Mouse (Mus musculus) 3134 (cell line): ENCODE measurements around the gene Vwa7.
"Not testable (repeated sequence)": the region's sequence is repeated elsewhere in the genome, so short reads cannot be mapped to it uniquely, and the experiment has no call there.

Experiments
- DNase-seq: peaks from one replicate; pipeline ENCODE4 v3.0.0-alpha.2; 2011; ENCODE audit warnings: low spot score; ENCODE audit not compliant: insufficient read length; ENCODE audit errors: extremely low read depth

Vwa7 gene

GRCm38 (mm10) chr17:35020551-35020950 is 4.2 kb downstream of the Vwa7 start:
- no peak for DNase-seq

- DNase-seq = peak; percentile 58
Observed at GRCm38 (mm10) chr17:35021163-35021808, 4.9 kb downstream of the Vwa7 start.

- DNase-seq = no peak
Observed at GRCm38 (mm10) chr17:35021842-35022477, 5.6 kb downstream of the Vwa7 start.

DNA sequence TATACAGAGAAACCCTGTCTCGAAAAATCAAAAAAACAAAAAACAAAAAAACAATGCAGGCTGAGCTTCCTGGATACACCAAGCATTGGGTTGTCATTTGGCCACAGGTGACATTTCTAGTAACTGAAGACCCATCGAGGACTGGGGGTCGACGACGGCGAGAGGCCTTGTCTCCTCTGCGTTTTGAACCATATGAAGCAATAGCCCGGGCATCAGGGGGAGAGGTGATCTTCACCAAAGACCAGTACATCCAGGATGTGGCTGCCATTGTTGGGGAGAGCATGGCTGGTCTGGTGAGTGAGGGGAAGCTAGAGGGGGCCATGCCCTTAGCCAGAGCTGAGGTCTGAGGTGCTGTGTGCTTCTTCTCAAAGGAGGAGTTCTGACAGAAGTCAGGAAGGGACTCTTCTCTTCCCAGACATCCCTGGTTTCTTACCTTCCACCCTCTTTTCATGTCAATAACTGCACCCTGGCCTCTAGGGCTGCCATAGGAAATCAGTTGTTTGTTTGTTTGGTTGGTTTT is 6.2 kb downstream of the Vwa7 start:
- DNase-seq = no peak

GRCm38 (mm10) chr17:35023221-35023620 is 6.8 kb downstream of the Vwa7 start:
- no peak for DNase-seq

- no peak for DNase-seq
Observed at GRCm38 (mm10) chr17:35023756-35024155, 7.4 kb downstream of the Vwa7 start.

GRCm38 (mm10) chr17:35024261-35024660 is 7.9 kb downstream of the Vwa7 start:
- no peak for DNase-seq

DNA sequence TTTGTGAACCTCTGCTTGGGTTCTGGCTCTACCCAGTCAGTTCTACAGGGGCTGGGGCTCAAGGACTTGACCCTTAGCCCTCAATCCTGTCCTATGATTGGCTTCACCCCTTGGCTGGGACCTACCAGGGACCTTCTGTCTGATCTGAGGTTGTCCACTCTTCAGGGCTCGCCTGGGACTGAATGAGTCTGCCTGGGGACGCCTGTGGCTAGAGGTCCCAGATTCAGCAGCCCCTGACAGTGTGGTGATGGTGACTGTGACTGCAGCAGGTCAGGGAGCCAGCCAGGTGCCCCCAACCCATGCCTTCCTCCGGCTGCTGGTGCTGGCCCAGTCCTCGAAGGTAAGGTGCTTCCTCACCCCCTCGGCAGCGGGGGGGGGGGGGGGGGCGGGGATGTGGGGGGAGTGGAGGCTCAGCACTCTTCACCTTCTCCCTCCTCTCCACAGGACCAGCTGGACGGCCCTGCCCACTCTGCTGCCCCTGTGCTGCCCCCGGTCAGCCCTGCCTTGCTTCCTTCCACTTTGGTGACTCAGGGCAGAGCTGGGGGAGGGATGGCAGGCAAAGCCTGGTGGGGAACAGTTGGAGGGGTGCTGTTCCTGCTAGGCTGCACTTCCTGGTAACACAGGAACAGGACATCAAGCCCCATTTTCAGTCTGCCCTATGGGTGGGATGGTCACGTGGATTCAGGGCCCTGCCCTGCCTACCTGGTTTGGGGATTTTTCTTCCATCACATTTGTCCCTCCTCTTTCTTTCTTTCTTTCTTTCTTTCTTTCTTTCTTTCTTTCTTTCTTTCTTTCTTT is 8.5 kb downstream of the Vwa7 start:
- DNase-seq = no peak

GRCm38 (mm10) chr17:35026206-35026605 is 9.8 kb downstream of the Vwa7 start:
- DNase-seq = no peak

DNA sequence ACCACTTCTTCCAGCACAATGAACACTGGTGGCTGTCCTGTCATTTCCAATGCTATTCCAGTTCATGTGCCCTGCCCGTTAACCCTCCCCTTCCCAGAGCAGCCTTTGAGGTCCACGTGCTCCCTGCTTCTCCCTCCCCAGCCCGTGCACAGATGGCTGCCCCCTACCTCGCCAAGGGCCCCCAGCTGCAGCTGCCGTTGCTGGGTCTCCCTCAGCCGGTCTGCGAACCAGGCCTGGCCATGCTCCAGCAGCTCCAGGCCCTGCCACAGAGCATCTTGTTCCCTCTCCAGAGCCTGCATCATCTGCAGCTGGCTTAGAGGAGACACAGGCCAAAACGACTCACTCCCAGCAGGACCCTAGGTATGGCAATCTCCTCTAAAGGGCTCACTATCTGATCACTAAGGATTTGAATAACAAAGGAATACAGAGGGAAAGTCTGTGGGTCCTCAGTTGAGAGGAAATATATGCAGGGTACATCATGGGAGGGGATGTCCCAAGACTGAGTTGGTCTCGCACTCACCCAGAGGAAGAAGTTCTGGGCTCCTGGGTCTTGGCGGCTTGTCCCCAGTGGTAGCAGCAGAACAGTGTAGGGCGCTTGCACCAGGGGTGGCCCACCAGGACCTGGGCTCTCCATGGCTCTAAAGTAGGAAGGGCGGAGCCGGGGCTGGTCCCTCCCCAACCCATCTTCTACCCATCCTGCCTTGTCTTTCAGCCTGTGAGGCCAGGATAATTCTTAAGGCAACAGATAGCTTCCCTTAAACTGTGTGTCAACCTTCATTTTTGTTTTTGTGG is 11.1 kb downstream of the Vwa7 start, which contains the start of gene Sapcd1:
Gene Sapcd1 (minus strand): TSS at position 740 of the 792 bp plus-strand sequence.
- no peak for DNase-seq

- no peak for DNase-seq
Observed at GRCm38 (mm10) chr17:35028315-35028714, 11.9 kb downstream of the Vwa7 start.

DNA sequence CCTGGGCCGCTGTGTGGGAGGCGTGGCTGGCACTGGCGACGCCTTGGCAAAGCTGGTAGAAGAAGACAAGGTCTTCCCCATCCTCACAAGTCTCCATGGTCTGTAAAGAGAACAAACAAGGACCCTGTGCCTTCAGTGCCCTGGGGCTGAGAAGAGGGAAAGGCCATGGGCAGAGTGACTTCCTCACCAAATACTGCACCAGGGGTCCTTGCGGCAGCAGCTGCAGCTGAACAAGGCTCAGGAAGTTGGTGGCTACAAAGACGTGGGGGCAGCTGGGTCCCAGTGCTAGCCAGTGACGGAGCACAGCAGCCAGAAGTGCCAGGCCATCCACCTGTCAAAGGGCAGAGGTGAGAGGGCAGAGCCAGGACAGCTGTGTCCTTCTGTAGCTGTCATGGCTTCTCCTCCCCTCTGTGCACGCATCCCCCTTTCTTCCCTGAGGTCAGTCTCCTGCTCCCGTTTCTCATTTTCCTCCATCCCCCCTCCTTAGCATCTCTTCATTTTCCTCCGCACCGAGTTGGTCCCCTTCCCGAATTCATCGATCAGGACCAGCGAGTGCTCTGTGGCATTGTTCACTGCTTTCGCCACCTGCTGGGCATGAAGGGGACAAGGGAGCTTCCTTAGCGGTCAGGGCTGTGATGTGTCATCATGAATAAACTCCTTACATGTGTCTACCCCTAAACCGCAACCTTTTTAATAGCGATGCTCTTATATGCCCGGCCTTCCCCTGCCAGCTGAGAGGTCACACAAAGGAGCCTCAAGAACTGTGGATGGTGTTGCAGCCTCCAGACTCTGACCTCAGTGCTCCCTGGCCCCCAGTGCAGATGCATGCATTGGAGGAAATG is 13.5 kb downstream of the Vwa7 start:
- DNase-seq = peak; percentile 52

DNA sequence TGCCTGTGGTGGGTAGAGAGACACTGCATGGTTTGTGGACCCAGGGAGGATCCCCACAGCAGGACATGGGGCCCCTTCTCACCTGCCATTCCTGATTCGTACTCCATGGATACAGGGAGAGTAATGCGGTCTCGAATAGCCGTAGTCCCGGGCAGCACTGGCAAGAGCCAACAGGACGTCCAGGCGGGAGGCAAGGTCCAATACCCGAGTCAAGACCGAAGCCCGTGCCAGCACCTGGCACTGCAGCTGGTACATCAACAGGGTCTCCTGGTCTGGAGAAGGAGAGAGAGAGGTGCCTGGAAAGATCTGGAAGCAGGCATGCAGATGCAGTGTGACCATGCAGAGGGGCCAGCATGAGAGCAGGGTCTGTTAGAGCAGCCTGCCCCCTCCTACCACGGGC is 14.9 kb downstream of the Vwa7 start:
- no peak for DNase-seq

- DNase-seq = no peak
Observed at GRCm38 (mm10) chr17:35031880-35032279, 15.5 kb downstream of the Vwa7 start.

DNA sequence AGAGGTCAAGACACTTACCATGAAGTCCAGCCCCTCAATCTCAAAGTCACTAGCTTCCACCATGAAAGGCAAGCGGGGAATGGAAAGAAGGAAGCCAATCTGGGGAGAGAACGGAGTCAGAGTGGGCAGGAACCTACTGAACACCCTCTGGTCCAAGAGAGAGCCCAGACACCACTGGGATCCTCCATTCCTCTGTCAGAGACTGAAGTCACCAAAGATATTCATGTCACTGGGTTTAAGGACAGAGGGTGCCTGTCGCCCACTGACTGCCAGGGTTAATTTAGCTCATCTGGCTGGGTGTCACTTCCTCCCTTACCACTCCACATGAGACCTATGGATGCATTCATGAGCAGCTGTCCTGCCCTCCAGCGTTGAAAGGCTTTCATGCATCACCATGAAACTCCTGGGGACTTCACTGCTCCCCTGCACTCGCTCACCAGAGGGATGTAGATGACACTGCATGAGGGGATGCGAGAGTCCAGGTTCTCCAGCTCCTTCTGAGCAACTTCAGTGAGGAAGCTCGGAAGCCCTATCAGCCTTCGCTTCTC is 16.0 kb downstream of the Vwa7 start:
- DNase-seq = no peak

DNA sequence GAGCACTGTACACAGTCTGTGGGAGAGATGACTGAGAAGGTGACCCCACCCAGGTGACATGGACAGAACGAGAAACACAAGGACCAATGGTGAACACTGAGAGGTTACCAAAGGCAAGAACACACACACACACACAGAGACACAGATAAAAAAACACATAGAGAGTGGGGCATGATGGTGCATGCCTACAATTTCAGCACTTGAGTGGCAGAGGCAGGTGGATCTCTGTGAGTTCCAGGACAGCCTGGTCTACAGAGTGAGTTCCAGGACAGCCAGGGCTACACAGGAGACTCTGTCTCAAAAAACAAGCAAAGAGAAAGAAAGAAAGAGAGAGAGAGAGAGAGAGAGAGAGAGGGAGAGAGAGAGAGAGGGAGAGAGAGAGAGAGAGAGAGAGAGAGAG is 17.3 kb downstream of the Vwa7 start:
- not testable (repeated sequence) for DNase-seq

DNA sequence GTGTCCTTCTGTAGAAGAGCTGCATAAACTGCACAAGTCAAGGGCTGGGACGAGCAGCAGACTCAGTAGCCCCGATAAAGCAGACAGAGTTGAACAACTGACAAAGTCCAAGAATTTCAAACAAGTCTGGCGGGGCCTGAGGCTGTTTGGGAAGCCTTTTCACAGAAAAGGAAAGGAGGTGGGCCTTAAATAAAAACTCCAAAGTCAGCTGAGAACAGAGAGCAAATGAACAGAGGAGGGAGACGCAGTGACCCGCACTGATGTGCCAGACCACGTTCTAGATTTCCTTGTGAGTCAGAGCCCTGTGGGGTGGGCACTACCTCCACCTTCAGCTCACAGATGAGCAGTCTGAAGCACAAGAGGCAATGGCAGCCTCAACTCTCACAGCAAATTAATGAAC is 18.5 kb downstream of the Vwa7 start:
- DNase-seq = peak; percentile 54

GRCm38 (mm10) chr17:35039121-35039873 is 22.9 kb downstream of the Vwa7 start:
- DNase-seq = peak; percentile 35

GRCm38 (mm10) chr17:35043794-35044193 is 27.4 kb downstream of the Vwa7 start:
- DNase-seq = peak; percentile 55
